In the genomic region with DNA sequence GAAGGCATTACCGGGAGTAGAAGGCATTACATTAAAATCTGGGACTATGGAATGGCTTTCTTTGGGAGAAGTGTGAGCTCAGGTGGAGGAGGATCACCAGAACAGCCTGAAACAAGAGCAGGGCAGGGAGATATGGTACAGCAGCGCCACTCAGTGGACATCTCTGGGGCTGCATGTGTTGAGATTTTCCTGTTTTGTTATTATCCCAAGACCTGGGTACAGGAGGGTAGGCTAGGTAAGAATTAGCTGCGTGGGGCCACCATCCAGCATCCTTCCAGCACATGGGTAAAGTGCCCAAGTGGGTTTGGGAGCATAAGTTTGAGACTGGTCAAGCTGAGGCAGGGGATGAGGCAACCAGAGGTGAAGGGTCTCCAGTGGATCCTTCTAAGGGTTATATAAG, we compare ENCODE assay signal across 9 mouse cellular contexts. TPM values are rescaled to one million over a fixed set of nuclear protein-coding genes. Genes with fewer than 3 reads are reported as not detected.
DNase-seq lines count a peak whose midpoint lies in the region; ATAC-seq and TF ChIP-seq lines count a peak whose summit lies in the region.
"Had no signal": no experiment of that assay in that cellular context is flagged by ENCODE, and none has a peak within 500 bp of the region (broad histone marks: within the 10 kb centered on the region; RNA-seq: fewer than 3 reads in every experiment).

No protein-coding gene starts in this region.

- TF ChIP-seq CTCF in CH12.LX (conservative IDR thresholded peaks at IDR 0.05 in 1 of 2, IDR thresholded peaks at IDR 0.05 in 1 of 2; ENCODE audit: low read depth in 2 of 2, low read length in 2 of 2) = peak; percentile 90 to 92
- peak; percentile 88 for TF ChIP-seq CTCF in lung, embryonic 14.5 days (IDR thresholded peaks at IDR 0.05; ENCODE audit: low read depth)

- H3K27me3 ChIP-seq in CH12.LX (replicated peaks) = peaks cover 60% of the 10 kb centered on the region
- no peaks in the 10 kb centered on the region for H3K27me3 ChIP-seq in lung, embryonic 14.5 days (ENCODE audit: insufficient read depth, low read length)
- H3K27me3 ChIP-seq: stomach, embryonic 15.5 days had no signal

- H3K27ac ChIP-seq in CH12.LX (ENCODE audit: insufficient read depth, low read depth) = no peak overlapping the region
- no peak overlapping the region for H3K27ac ChIP-seq in lung, embryonic 14.5 days (ENCODE audit: low read depth)
- H3K27ac ChIP-seq: stomach, embryonic 15.5 days had no signal

- H3K9me3 ChIP-seq in CH12.LX (replicated peaks; ENCODE audit: low read length) = no peaks in the 10 kb centered on the region
- H3K9me3 ChIP-seq in lung, embryonic 14.5 days (ENCODE audit: low read depth, low read length) = no peaks in the 10 kb centered on the region
- H3K9me3 ChIP-seq: stomach, embryonic 15.5 days had no signal

- no peak for TF ChIP-seq POLR2A in CH12.LX (IDR thresholded peaks at IDR 0.05; ENCODE audit: low read depth, low read length)

- ATAC-seq in lung, embryonic 14.5 days (ENCODE audit: insufficient read depth) = no peak

- dilution Hi-C loops in CH12.LX (cut with MboI; ENCODE audit: extremely low pct_ligation_motif_present, extremely low pct_unique_long_range_greater_than_20kb, low sequenced_read_pairs) = no loop called here

- peak; percentile 43 for DNase-seq in CH12.LX (ENCODE audit: extremely low read depth)
- DNase-seq in adrenal gland, adult 2 months = peak; percentile 53
- peak; percentile 67 for DNase-seq in embryo, embryonic 11 days
- peak; percentile 55 to 63 for DNase-seq in heart, postnatal 14 days
- peak; percentile 59 to 86 for DNase-seq in layer of hippocampus, adult 18-20 months (ENCODE audit: low spot score in 2 of 2)
- DNase-seq in lung, embryonic 14.5 days = peak; percentile 76
- DNase-seq in retina, adult 2 months (ENCODE audit: low read depth, low spot score) = peak; percentile 34
- DNase-seq in natural killer cell, adult 2 months (ENCODE audit: low spot score in 2 of 2) = no peak

- no peak overlapping the region for H3K9ac ChIP-seq in CH12.LX (ENCODE audit: insufficient read depth, low read depth)
- no peak overlapping the region for H3K9ac ChIP-seq in lung, embryonic 14.5 days
- H3K9ac ChIP-seq: stomach, embryonic 15.5 days had no signal

- intact Hi-C loops in heart, postnatal 14 days (cut with DNase I) = loop anchor here (1.0 to 5.0 kb wide), 2 partner anchors 195 to 346 kb away; no protein-coding TSS in a partner anchor

- no peaks in the 10 kb centered on the region for H3K4me1 ChIP-seq in CH12.LX (ENCODE audit: control insufficient read depth in 1 of 2, insufficient read depth in 2 of 2)
- H3K4me1 ChIP-seq in lung, embryonic 14.5 days (ENCODE audit: insufficient read depth) = no peaks in the 10 kb centered on the region
- H3K4me1 ChIP-seq: stomach, embryonic 15.5 days had no signal

- H3K4me3 ChIP-seq in CH12.LX (replicated peaks in 1 of 3; ENCODE audit: low read depth in 2 of 3, low read length in 2 of 3, poor library complexity in 1 of 3) = no peak overlapping the region
- no peak overlapping the region for H3K4me3 ChIP-seq in lung, embryonic 14.5 days (ENCODE audit: low read depth, low read length)
- H3K4me3 ChIP-seq: stomach, embryonic 15.5 days had no signal

- 5% methylated on average over 3 of the region's 3 CpGs for WGBS in lung, embryonic 14.5 days

- TF ChIP-seq RAD21 in CH12.LX (IDR thresholded peaks at IDR 0.05; ENCODE audit: low read depth, low read length) = peak; percentile 90

- in situ Hi-C loops in CH12.LX (cut with MboI; ENCODE audit: low pct_ligation_motif_present, low pct_unique_long_range_greater_than_20kb, low sequenced_read_pairs) = loop anchor here (10.0 kb wide), 1 partner anchor 198 kb away; no protein-coding TSS in a partner anchor

- H3K4me2 ChIP-seq in CH12.LX (ENCODE audit: insufficient read depth, low read depth, poor library complexity, severe bottlenecking) = no peak overlapping the region
- H3K4me2 ChIP-seq in lung, embryonic 14.5 days = no peak overlapping the region
- H3K4me2 ChIP-seq: stomach, embryonic 15.5 days had no signal

- no peaks in the 10 kb centered on the region for H3K79me2 ChIP-seq in CH12.LX (replicated peaks; ENCODE audit: control insufficient read depth, extremely low read depth, insufficient read depth, poor library complexity, severe bottlenecking)

- no peaks in the 10 kb centered on the region for H3K36me3 ChIP-seq in CH12.LX (replicated peaks in 1 of 2; ENCODE audit: control insufficient read depth in 1 of 2, insufficient read depth in 1 of 2, low read length in 1 of 2)
- no peaks in the 10 kb centered on the region for H3K36me3 ChIP-seq in lung, embryonic 14.5 days (ENCODE audit: insufficient read depth)
- H3K36me3 ChIP-seq: stomach, embryonic 15.5 days had no signal

- TF ChIP-seq EP300 in CH12.LX (IDR thresholded peaks at IDR 0.05; ENCODE audit: low read length) = no peak

TF ChIP-seq in CH12.LX, 34 proteins besides CTCF, POLR2A, EP300 and RAD21:
- TF ChIP-seq SIN3A (IDR thresholded peaks at IDR 0.05; ENCODE audit: low read length) = no peak
- peak; percentile 42 for TF ChIP-seq ZC3H11A (IDR thresholded peaks at IDR 0.05; ENCODE audit: low read depth, low read length)
- TF ChIP-seq SMC3 (IDR thresholded peaks at IDR 0.05; ENCODE audit: low read depth, low read length) = peak; percentile 79

RNA-seq across cellular contexts. Expression of a gene that starts 59.4 kb away (rescaled TPM):
- not detected in 2 replicates for total RNA-seq in CH12.LX (2012; rRNA removed)
- total RNA-seq in CH12.LX (2014; rRNA removed) = not detected in 2 replicates
- not detected in 2 replicates for polyA plus RNA-seq in CH12.LX (2012; ENCODE audit: insufficient read length, low read depth)
- 1 to 10 TPM; 3.6 to 6.3 TPM for total RNA-seq in adrenal gland, adult 2 months (2021)
- polyA plus RNA-seq in adrenal gland, adult 2 months (2012; rRNA removed) = 4.9 and 5.6 TPM in 2 replicates
- under 1 TPM; 0.78 to 0.84 TPM for total RNA-seq in heart, postnatal 14 days (2021)
- total RNA-seq in layer of hippocampus, adult 18-20 months (2021) = 100 to 1,000 TPM; 132 to 138 TPM
- not detected in 2 replicates for polyA plus RNA-seq in lung, embryonic 14.5 days (2014; fragmentation: Nextera tagmentation; extraction: Ambion mirVana)

Comparison
In these comparisons a context has a peak if more than half of its experiments do, and no peak if none do; other contexts are left out.
1. DNase-seq: peak in CH12.LX (single experiment), adrenal gland, adult 2 months (single experiment), embryo, embryonic 11 days (single experiment), heart, postnatal 14 days (2 of 2), layer of hippocampus, adult 18-20 months (2 of 2), lung, embryonic 14.5 days (single experiment) and retina, adult 2 months (single experiment); none in natural killer cell, adult 2 months (0 of 2).
2. RNA of a gene that starts 59.4 kb away (total RNA-seq): 132 to 138 TPM in layer of hippocampus, adult 18-20 months; 3.6 to 6.3 TPM in adrenal gland, adult 2 months, 0.78 to 0.84 TPM in heart, postnatal 14 days and not detected in CH12.LX; every median in the first group is over 10 times any median in the second.